Mouse (Mus musculus): ENCODE data around the gene Pcsk2. TPM values are rescaled to one million over a fixed set of nuclear protein-coding genes. Genes with fewer than 3 reads are reported as not detected.

Pcsk2 gene
- polyA plus RNA-seq, 1 experiment from 2014 or later = 0.09 TPM

DNA sequence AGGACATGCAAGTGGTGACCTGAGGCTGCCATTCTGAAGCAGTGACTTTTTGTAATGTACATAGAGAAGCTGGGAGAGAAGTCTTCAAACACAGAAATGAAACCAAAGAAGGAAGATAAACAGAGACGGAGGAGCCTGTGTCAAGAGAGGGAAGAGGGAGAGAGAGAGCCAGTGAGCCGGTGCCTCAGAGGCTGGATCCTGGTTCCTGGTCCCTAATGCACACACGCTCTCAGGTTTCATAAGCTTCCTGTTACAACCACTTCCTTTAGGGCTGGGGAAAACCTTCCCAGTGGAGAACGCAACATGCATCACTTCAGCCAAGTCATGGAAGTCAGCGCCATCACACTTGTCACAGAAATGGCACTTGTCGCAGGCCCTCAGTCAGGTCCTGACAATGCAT is 288.1 kb downstream of the Pcsk2 start:
- no peak for ATAC-seq (replicated peaks; ENCODE audit: extremely low read depth, insufficient read depth, low FRiP score)
- H3K4me3 ChIP-seq (ENCODE audit: low read length) = no peak overlapping the region
- H3K27me3 ChIP-seq (ENCODE audit: control insufficient read depth, insufficient read depth, low read length) = no peaks in the 10 kb centered on the region
- no peaks in the 10 kb centered on the region for H3K36me3 ChIP-seq (ENCODE audit: control insufficient read depth, insufficient read depth)
- H3K27ac ChIP-seq (ENCODE audit: low read length) = no peak overlapping the region
- H3K9me3 ChIP-seq (replicated peaks; ENCODE audit: control insufficient read depth, low read length) = no peaks in the 10 kb centered on the region
- H3K4me2 ChIP-seq (ENCODE audit: low read depth, low read length) = no peak overlapping the region
- H3K4me1 ChIP-seq (ENCODE audit: control insufficient read depth, insufficient read depth, low read length) = peaks cover 7% of the 10 kb centered on the region; the same call in 1 of the 2 replicates
- 55% methylated on average over 6 of the region's 6 CpGs for WGBS
- no peak overlapping the region for H3K9ac ChIP-seq (ENCODE audit: low read length)

- no peak overlapping the region for H3K27ac ChIP-seq (ENCODE audit: low read length)
- H3K9me3 ChIP-seq (replicated peaks; ENCODE audit: control insufficient read depth, low read length) = no peaks in the 10 kb centered on the region
- 78% methylated on average over 7 of the region's 7 CpGs for WGBS
- H3K36me3 ChIP-seq (ENCODE audit: control insufficient read depth, insufficient read depth) = no peaks in the 10 kb centered on the region
- H3K4me3 ChIP-seq (ENCODE audit: low read length) = no peak overlapping the region
- ATAC-seq (replicated peaks; ENCODE audit: extremely low read depth, insufficient read depth, low FRiP score) = no peak
- no peak overlapping the region for H3K9ac ChIP-seq (ENCODE audit: low read length)
- no peak overlapping the region for H3K4me2 ChIP-seq (ENCODE audit: low read depth, low read length)
- H3K27me3 ChIP-seq (ENCODE audit: control insufficient read depth, insufficient read depth, low read length) = no peaks in the 10 kb centered on the region
- peaks cover 7% of the 10 kb centered on the region; the same call in 1 of the 2 replicates for H3K4me1 ChIP-seq (ENCODE audit: control insufficient read depth, insufficient read depth, low read length)
Measured at GRCm38 (mm10) chr2:143835820-143836219, 289.9 kb downstream of the Pcsk2 start.

DNA sequence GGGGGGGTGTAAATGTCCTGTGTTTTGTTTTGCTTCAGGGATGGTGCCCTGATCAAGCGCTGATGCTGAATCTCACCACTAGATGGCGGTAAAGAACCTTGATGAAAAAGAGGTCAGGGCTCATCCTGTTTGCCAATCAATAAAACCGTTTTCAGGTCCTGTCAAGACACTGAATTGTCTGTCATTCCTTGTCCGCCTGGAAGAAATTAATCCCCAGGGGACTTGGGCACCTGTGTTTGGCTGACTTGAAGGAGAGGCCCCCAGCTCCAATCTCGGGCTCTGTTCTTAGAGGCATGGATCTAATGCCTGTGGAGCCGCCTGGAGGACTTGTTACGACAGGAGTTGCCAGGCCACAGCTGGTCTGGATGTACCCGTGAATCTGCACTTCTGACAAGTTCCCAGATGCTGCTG is 291.3 kb downstream of the Pcsk2 start:
- Histone ChIP-seq H3K36me3 (ENCODE audit: control insufficient read depth, insufficient read depth) (no peaks in the 10 kb centered on the region), H3K27me3 (ENCODE audit: control insufficient read depth, insufficient read depth, low read length) (no peaks in the 10 kb centered on the region), H3K27ac (ENCODE audit: low read length) (no peak overlapping the region), H3K9me3 (replicated peaks; ENCODE audit: control insufficient read depth, low read length) (no peaks in the 10 kb centered on the region), H3K4me1 (ENCODE audit: control insufficient read depth, insufficient read depth, low read length) (peaks cover 7% of the 10 kb centered on the region; the same call in 1 of the 2 replicates), H3K9ac (ENCODE audit: low read length) (peak overlapping the region; percentile 64; the same call in 1 of the 2 replicates), H3K4me3 (ENCODE audit: low read length) (peak overlapping the region; percentile 43), H3K4me2 (ENCODE audit: low read depth, low read length) (peak overlapping the region; percentile 72)
- 0 out of 2 replicates have a peak, but pooled peaks have one; percentile 49 for ATAC-seq (replicated peaks; ENCODE audit: extremely low read depth, insufficient read depth, low FRiP score)
- WGBS = 3% methylated on average over 8 of the region's 8 CpGs

DNA sequence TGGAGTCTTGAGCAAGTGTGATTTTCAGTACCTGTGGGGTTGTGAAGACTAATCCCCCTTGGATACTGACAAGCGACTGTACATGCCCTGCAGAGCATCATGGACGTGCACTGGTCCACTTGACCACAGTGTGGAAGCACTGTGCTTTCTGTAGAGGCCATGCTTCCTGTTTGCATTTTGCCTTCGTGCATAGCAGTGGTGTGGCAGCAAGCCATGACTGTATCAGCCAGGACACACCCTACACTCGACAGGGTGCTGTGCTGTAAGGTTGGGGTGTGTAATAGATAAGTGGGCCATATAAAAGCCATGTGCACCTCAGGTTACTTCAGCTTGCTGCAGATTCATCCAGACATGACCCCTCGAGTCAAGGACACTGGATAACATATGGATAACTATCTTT is 292.7 kb downstream of the Pcsk2 start:
- no peaks in the 10 kb centered on the region for H3K36me3 ChIP-seq (ENCODE audit: control insufficient read depth, insufficient read depth)
- H3K4me1 ChIP-seq (ENCODE audit: control insufficient read depth, insufficient read depth, low read length) = peaks cover 7% of the 10 kb centered on the region; the same call in 1 of the 2 replicates
- H3K4me3 ChIP-seq (ENCODE audit: low read length) = no peak overlapping the region
- peak; percentile 35; the same call in 1 of the 2 replicates for ATAC-seq (replicated peaks; ENCODE audit: extremely low read depth, insufficient read depth, low FRiP score)
- no peak overlapping the region for H3K4me2 ChIP-seq (ENCODE audit: low read depth, low read length)
- 27% methylated on average over 5 of the region's 5 CpGs for WGBS
- H3K9ac ChIP-seq (ENCODE audit: low read length) = no peak overlapping the region
- no peaks in the 10 kb centered on the region for H3K27me3 ChIP-seq (ENCODE audit: control insufficient read depth, insufficient read depth, low read length)
- no peak overlapping the region for H3K27ac ChIP-seq (ENCODE audit: low read length)
- H3K9me3 ChIP-seq (replicated peaks; ENCODE audit: control insufficient read depth, low read length) = no peaks in the 10 kb centered on the region

DNA sequence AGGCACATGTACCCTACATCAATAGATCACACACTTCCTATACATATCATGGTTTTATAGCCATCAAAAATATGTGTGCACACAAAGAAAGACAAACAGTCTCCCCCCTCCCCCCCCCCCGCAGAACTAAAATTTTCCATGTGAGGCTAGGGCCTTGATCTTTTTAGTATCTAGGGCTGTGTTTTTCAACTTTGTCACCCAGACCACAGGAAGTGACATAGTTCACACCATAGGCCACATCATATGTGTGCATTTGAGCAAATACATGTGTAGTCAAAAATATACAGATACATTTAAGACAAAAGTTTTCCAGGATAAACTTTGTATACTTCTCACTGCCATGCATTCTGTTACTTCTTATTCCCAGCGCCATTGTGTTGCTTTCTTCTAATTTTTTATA is 293.5 kb downstream of the Pcsk2 start:
- H3K27me3 ChIP-seq (ENCODE audit: control insufficient read depth, insufficient read depth, low read length) = no peaks in the 10 kb centered on the region
- H3K9ac ChIP-seq (ENCODE audit: low read length) = no peak overlapping the region
- H3K36me3 ChIP-seq (ENCODE audit: control insufficient read depth, insufficient read depth) = no peaks in the 10 kb centered on the region
- H3K4me2 ChIP-seq (ENCODE audit: low read depth, low read length) = no peak overlapping the region
- WGBS = 88% methylated on average over 2 of the region's 2 CpGs
- H3K9me3 ChIP-seq (replicated peaks; ENCODE audit: control insufficient read depth, low read length) = no peaks in the 10 kb centered on the region
- no peak overlapping the region for H3K4me3 ChIP-seq (ENCODE audit: low read length)
- peaks cover 7% of the 10 kb centered on the region; the same call in 1 of the 2 replicates for H3K4me1 ChIP-seq (ENCODE audit: control insufficient read depth, insufficient read depth, low read length)
- ATAC-seq (replicated peaks; ENCODE audit: extremely low read depth, insufficient read depth, low FRiP score) = no peak
- no peak overlapping the region for H3K27ac ChIP-seq (ENCODE audit: low read length)

DNA sequence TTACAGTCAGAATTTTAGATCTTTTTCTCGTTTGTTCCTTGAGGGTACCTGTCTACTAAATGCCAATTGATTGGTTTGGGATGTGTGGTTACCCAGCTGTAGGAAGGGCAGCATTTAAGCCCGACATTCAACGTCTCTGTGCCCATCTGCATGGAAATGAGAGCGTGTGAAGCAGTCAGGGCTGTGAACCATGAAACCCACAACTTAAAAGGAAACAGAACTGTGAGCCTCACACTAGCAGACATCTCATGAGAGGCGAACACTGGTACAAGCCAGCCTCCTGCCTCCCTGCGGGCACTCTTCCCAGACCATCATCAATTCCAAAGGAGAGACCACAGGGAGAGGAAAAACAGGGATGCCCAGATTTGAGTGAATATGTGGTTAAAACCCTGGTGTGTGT is 294.9 kb downstream of the Pcsk2 start:
- no peak overlapping the region for H3K4me3 ChIP-seq (ENCODE audit: low read length)
- H3K4me1 ChIP-seq (ENCODE audit: control insufficient read depth, insufficient read depth, low read length) = peaks cover 7% of the 10 kb centered on the region; the same call in 1 of the 2 replicates
- no peak for ATAC-seq (replicated peaks; ENCODE audit: extremely low read depth, insufficient read depth, low FRiP score)
- H3K27ac ChIP-seq (ENCODE audit: low read length) = no peak overlapping the region
- no peak overlapping the region for H3K4me2 ChIP-seq (ENCODE audit: low read depth, low read length)
- no peaks in the 10 kb centered on the region for H3K27me3 ChIP-seq (ENCODE audit: control insufficient read depth, insufficient read depth, low read length)
- H3K9ac ChIP-seq (ENCODE audit: low read length) = no peak overlapping the region
- H3K36me3 ChIP-seq (ENCODE audit: control insufficient read depth, insufficient read depth) = no peaks in the 10 kb centered on the region
- 77% methylated on average over 6 of the region's 6 CpGs for WGBS
- no peaks in the 10 kb centered on the region for H3K9me3 ChIP-seq (replicated peaks; ENCODE audit: control insufficient read depth, low read length)

GRCm38 (mm10) chr2:143841536-143841935 is 295.6 kb downstream of the Pcsk2 start:
- H3K36me3 ChIP-seq (ENCODE audit: control insufficient read depth, insufficient read depth) = no peaks in the 10 kb centered on the region
- H3K9ac ChIP-seq (ENCODE audit: low read length) = no peak overlapping the region
- H3K27ac ChIP-seq (ENCODE audit: low read length) = no peak overlapping the region
- no peak overlapping the region for H3K4me2 ChIP-seq (ENCODE audit: low read depth, low read length)
- no peak for ATAC-seq (replicated peaks; ENCODE audit: extremely low read depth, insufficient read depth, low FRiP score)
- no peak overlapping the region for H3K4me3 ChIP-seq (ENCODE audit: low read length)
- H3K4me1 ChIP-seq (ENCODE audit: control insufficient read depth, insufficient read depth, low read length) = peaks cover 7% of the 10 kb centered on the region; the same call in 1 of the 2 replicates
- H3K27me3 ChIP-seq (ENCODE audit: control insufficient read depth, insufficient read depth, low read length) = no peaks in the 10 kb centered on the region
- H3K9me3 ChIP-seq (replicated peaks; ENCODE audit: control insufficient read depth, low read length) = no peaks in the 10 kb centered on the region
- 85% methylated on average over 7 of the region's 7 CpGs for WGBS

DNA sequence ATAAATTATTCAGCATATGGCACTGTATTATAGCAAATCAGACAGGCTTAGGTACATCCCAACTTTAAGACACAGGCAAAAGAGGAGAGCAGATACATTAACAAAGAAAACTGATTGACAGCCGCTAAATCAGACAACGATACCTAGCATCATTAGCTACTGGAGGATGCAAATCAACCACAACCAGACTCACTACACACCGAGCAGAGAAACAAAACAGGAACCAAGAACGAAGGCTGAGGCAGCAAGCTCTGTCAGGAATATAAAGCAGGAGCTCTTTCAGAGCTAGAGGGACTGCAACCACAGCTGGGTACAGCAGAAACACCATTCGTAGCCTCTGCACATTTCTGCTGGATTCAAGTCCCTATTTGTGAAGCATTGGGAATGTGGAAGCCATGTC is 298.8 kb downstream of the Pcsk2 start:
- no peaks in the 10 kb centered on the region for H3K9me3 ChIP-seq (replicated peaks; ENCODE audit: control insufficient read depth, low read length)
- no peak overlapping the region for H3K4me2 ChIP-seq (ENCODE audit: low read depth, low read length)
- no peaks in the 10 kb centered on the region for H3K27me3 ChIP-seq (ENCODE audit: control insufficient read depth, insufficient read depth, low read length)
- no peak overlapping the region for H3K4me3 ChIP-seq (ENCODE audit: low read length)
- 75% methylated on average over 5 of the region's 5 CpGs for WGBS
- no peak for ATAC-seq (replicated peaks; ENCODE audit: extremely low read depth, insufficient read depth, low FRiP score)
- H3K36me3 ChIP-seq (ENCODE audit: control insufficient read depth, insufficient read depth) = no peaks in the 10 kb centered on the region
- no peak overlapping the region for H3K9ac ChIP-seq (ENCODE audit: low read length)
- H3K4me1 ChIP-seq (ENCODE audit: control insufficient read depth, insufficient read depth, low read length) = peaks cover 5% of the 10 kb centered on the region; the same call in 1 of the 2 replicates
- H3K27ac ChIP-seq (ENCODE audit: low read length) = no peak overlapping the region

DNA sequence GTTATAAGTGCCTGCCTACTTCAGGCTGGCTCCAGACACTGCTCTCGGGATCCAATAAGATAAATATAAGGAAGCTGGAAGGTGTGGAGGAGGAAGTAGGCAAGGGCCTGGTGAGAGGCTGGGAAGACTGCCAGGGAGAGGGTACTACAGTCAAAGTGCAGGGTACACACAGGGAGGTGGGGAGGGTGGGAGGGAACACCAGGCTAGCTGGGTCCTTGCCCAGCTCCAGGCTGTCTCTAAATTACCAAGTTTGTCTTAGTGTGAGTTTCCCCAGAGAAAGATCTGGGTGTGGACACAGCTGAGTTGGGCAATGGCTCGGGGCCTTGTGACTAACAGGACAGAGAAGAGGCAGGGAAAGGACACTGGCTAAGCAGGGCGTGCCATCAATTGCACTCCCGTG is 300.8 kb downstream of the Pcsk2 start:
- no peaks in the 10 kb centered on the region for H3K36me3 ChIP-seq (ENCODE audit: control insufficient read depth, insufficient read depth)
- peaks cover 5% of the 10 kb centered on the region; the same call in 1 of the 2 replicates for H3K4me1 ChIP-seq (ENCODE audit: control insufficient read depth, insufficient read depth, low read length)
- H3K9me3 ChIP-seq (replicated peaks; ENCODE audit: control insufficient read depth, low read length) = no peaks in the 10 kb centered on the region
- no peaks in the 10 kb centered on the region for H3K27me3 ChIP-seq (ENCODE audit: control insufficient read depth, insufficient read depth, low read length)
- 0 out of 2 replicates have a peak overlapping the region, but pooled peaks have one; percentile 11 for H3K27ac ChIP-seq (ENCODE audit: low read length)
- no peak overlapping the region for H3K4me2 ChIP-seq (ENCODE audit: low read depth, low read length)
- no peak overlapping the region for H3K4me3 ChIP-seq (ENCODE audit: low read length)
- peak; percentile 58 for ATAC-seq (replicated peaks; ENCODE audit: extremely low read depth, insufficient read depth, low FRiP score)
- 61% methylated on average over 4 of the region's 4 CpGs for WGBS
- no peak overlapping the region for H3K9ac ChIP-seq (ENCODE audit: low read length)

Measured in heart, embryonic 16.5 days (tissue).